Mouse (Mus musculus) bone marrow, adult 2 months (tissue): ENCODE measurements around the gene Tprn.

ENCODE experiments used
- CTCF ChIP-seq: fragments of 200-500 bp; IDR thresholded peaks from 2 replicates; pipeline ENCODE4 v1.5.1; 2011; ENCODE audit warnings: low read length, control low read depth; ENCODE audit not compliant: control insufficient read depth, insufficient read depth
- POLR2A ChIP-seq: fragments of 200-500 bp; IDR thresholded peaks from 2 replicates; pipeline ENCODE4 v1.6.1; 2011; ENCODE audit warnings: low read depth, mild to moderate bottlenecking, control low read depth, low read length, borderline replicate concordance; ENCODE audit not compliant: control insufficient read depth

DNA sequence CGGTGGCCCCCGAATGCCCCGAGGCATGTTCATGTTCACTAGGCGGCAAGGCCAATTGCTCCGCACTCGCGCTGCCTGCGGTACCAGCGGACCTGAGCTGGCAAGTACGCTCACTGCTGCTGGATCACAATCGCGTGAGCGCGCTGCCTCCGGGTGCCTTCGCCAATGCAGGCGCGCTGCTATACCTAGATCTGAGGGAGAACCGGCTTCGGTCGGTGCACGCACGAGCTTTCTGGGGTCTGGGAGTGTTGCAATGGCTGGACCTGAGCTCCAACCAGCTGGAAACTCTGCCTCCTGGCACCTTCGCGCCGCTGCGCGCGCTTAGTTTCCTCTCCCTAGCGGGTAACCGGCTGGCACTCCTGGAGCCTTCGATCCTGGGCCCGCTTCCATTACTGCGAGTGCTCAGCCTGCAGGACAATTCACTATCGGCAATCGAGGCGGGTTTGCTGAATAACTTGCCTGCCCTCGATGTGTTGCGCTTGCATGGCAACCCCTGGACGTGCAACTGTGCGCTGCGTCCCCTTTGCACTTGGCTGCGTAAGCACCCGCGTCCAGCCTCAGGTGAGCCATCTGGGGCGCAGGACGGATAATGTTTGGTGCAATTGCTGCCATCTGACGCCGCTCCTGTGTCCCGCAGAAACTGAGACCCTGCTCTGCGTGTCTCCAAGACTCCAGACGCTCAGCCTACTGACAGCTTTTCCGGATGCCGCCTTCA is 27.8 kb downstream of the Tprn start:
- TF ChIP-seq CTCF (no peak), POLR2A (no peak)
